Mouse (Mus musculus) liver, adult 2 months (tissue): ENCODE data around the gene Nrtn. TPM values are rescaled to one million over a fixed set of nuclear protein-coding genes. Genes with fewer than 3 reads are reported as not detected.

Experiments
- DNase-seq: peaks from one replicate; pipeline ENCODE4 v3.0.0-alpha.2; 2011; ENCODE audit warnings: low read depth, low spot score; ENCODE audit errors: extremely low read depth
- H3K27ac ChIP-seq: fragments of 200-500 bp; replicated peaks from 2 replicates; pipeline ENCODE4 v1.5.1; 2012; ENCODE audit warnings: low read depth, mild to moderate bottlenecking, control low read depth, inconsistent platforms, low read length; ENCODE audit not compliant: insufficient read depth
- H3K27me3 ChIP-seq: fragments of 200-500 bp; 2 replicates; pipeline ENCODE4 v1.6.1; 2012; ENCODE audit warnings: mild to moderate bottlenecking, moderate library complexity, low read length, inconsistent platforms; ENCODE audit not compliant: control insufficient read depth, insufficient read depth
- H3K36me3 ChIP-seq: fragments of 200-500 bp; 2 replicates; pipeline ENCODE4 v1.6.1; 2012; ENCODE audit warnings: low read length, inconsistent platforms; ENCODE audit not compliant: control insufficient read depth, insufficient read depth
- H3K4me1 ChIP-seq: fragments of 200-500 bp; 2 replicates; pipeline ENCODE4 v1.6.1; 2011; ENCODE audit warnings: low read length; ENCODE audit not compliant: control insufficient read depth, insufficient read depth
- H3K4me3 ChIP-seq: fragments of 200-500 bp; 2 replicates; pipeline ENCODE4 v1.5.1; 2011; ENCODE audit warnings: low read depth, mild to moderate bottlenecking, control low read depth, low read length, moderate library complexity; ENCODE audit not compliant: insufficient read depth
- H3K79me2 ChIP-seq: fragments of 200-500 bp; 2 replicates; pipeline ENCODE4 v1.6.1; 2012; ENCODE audit warnings: inconsistent platforms, mild to moderate bottlenecking, low read length, moderate library complexity; ENCODE audit not compliant: control insufficient read depth, insufficient read depth
- H3K9ac ChIP-seq: fragments of 200-500 bp; 2 replicates; pipeline ENCODE4 v1.6.1; 2012; ENCODE audit warnings: low read depth, mild to moderate bottlenecking, control low read depth, inconsistent platforms, low read length
- CTCF ChIP-seq: fragments of 200-500 bp; IDR thresholded peaks from 2 replicates; pipeline ENCODE4 v1.5.1; 2011; ENCODE audit warnings: low read depth, low read length, control low read depth
- POLR2A ChIP-seq: fragments of 200-500 bp; IDR thresholded peaks from 2 replicates; pipeline ENCODE4 v1.6.1; 2011; ENCODE audit warnings: low read length, control low read depth; ENCODE audit not compliant: insufficient read depth; ENCODE audit errors: extremely low read depth
- WGBS: fragments of 180-500 bp; shearing (Covaris S2); methylation state at CpG from one replicate; pipeline ENCODE4 v1.1.7; 2018; 5-methylcytosine and 5-hydroxymethylcytosine counted together
- polyA plus RNA-seq: library from polyadenylated mRNA; depleted of rRNA; stranded (reverse); fragments of >200 nt; gene quantifications from 2 replicates; pipeline ENCODE4 v1.2.3, GENCODE M21; 2012
- total RNA-seq: library from RNA; depleted of rRNA; stranded (reverse); fragments of >200 nt; gene quantifications from 2 replicates; pipeline ENCODE4 v1.2.3, GENCODE M21; 2014

The Nrtn gene
- total and polyA plus RNA-seq, 2 experiments, result 0.83 to 1.9 TPM

DNA sequence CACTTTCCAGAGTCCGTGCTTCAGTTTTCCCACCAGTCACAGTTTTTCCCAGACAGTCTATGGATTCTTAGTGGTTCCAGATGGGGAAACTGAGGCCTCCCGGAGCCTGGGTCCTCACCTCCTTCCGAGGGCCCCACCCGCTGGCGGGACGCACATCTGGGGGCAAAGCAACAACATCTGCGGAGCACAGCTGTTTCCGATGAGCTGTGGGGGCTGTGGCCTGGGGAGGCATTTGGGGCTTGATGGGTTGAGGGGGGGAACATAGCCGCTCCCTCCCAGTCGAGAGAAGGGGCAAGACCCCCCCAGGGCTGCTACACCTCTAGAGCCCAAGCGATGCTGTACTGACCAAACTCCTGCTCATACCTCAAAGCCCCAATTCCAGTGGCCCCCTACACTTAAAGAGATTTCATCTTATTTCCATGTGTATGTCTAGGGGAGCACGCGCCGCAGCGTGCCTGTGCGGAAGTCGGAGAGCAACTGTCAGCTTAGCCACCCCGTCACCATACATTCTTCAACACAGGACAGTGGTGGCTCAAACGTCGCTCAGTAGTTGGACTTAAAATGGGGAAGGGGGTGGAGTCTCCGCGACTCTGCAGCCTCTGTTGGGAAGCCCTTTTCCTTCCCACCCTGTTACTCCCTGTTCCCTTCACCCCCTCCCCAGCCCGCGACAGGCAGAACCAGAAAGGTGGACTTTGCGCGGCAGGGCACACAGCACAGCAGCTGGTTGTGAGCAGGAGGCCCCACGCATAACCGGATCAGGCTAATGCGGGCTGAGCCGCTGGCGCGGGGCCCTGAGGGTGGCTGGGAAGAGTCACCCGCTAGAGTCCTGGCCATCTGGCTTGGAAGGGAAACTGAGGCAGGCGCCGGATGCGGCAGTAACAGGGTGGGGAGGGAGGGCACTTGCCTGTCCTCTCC lies 2.8 kb downstream of the Nrtn start:
- H3K4me3 ChIP-seq, result no peak overlapping the region
- DNase-seq, result no peak

DNA sequence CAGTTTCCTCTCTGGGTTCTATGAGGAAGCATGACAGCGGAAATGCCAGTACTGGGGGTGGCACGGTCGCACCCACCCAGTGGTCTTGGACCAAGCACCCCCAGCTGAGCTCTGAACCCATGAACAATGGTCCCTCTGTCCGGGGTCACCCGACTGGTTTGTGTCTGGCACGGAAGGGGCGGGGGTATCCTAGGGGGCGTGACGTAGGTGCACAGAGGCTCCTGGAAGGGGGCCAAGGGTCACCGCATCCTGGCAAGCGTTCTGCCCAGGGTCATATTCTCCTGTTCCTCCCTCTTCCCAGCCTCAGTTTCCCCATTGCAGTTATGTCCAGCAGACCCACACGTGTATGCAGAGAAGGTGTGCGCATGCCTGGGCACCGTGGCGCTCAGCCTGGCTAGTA lies 3.9 kb downstream of the Nrtn start:
- H3K36me3 ChIP-seq, result no peaks in the 10 kb centered on the region
- TF ChIP-seq CTCF, result no peak
- TF ChIP-seq POLR2A, result no peak
- 23% methylated on average over 15 of the region's 15 CpGs for WGBS
- H3K4me1 ChIP-seq, result peaks cover 3% of the 10 kb centered on the region
- no peaks in the 10 kb centered on the region for H3K79me2 ChIP-seq
- no peak for DNase-seq
- H3K9ac ChIP-seq, result no peak overlapping the region
- no peak overlapping the region for H3K4me3 ChIP-seq
- H3K27ac ChIP-seq, result no peak overlapping the region
- peaks cover 4% of the 10 kb centered on the region; the same call in 1 of the 2 replicates for H3K27me3 ChIP-seq

More for the DNA sequence above, 2.8 kb downstream of the Nrtn start:
- Histone ChIP-seq H3K36me3 (no peaks in the 10 kb centered on the region), H3K4me1 (peaks cover 3% of the 10 kb centered on the region), H3K27me3 (peaks cover 4% of the 10 kb centered on the region; the same call in 1 of the 2 replicates), H3K27ac (no peak overlapping the region), H3K9ac (no peak overlapping the region), H3K79me2 (no peaks in the 10 kb centered on the region)
- 17% methylated on average over 35 of the region's 36 CpGs for WGBS
- no peak for TF ChIP-seq CTCF
- no peak for TF ChIP-seq POLR2A

DNA sequence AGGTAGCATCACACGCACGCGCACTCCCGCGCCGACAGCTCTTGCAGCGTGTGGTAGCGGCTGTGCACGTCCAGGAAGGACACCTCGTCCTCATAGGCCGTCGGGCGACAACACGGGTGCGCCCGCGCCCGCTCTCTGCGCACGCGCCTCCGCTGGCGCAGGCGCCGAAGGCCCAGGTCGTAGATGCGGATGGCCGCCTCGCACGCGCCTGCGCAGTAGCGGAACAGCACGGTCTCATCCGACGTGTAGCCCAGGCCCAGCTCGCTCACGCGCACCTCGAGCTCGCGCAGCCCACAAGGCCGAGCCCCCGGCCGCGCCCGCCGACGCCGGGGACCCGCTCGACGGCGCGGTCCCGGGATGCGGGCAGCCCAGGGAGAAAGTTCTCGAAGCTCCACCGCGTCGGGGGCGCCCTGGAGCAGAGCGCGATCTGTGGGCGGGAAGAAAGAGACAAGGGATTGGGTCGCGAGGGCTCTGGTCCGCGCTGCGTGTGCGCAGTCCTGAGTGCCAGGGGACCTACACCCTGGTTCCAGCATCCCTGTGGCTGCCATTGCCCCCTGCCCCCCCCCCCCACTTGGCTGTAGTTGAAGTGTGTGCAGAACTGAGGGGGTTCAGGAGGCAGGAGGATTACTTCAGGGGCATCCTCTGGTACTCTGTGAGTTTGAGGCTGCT lies 5.8 kb downstream of the Nrtn start:
- H3K27me3 ChIP-seq, result peaks cover 4% of the 10 kb centered on the region; the same call in 1 of the 2 replicates
- no peak overlapping the region for H3K27ac ChIP-seq
- WGBS, result 26% methylated on average over 70 of the region's 71 CpGs
- no peaks in the 10 kb centered on the region for H3K79me2 ChIP-seq
- no peak for DNase-seq
- H3K9ac ChIP-seq, result no peak overlapping the region
- peak overlapping the region; percentile 11; the same call in 1 of the 2 replicates for H3K4me3 ChIP-seq
- TF ChIP-seq CTCF (no peak), POLR2A (no peak)
- H3K4me1 ChIP-seq, result no peaks in the 10 kb centered on the region
- H3K36me3 ChIP-seq, result no peaks in the 10 kb centered on the region

DNA sequence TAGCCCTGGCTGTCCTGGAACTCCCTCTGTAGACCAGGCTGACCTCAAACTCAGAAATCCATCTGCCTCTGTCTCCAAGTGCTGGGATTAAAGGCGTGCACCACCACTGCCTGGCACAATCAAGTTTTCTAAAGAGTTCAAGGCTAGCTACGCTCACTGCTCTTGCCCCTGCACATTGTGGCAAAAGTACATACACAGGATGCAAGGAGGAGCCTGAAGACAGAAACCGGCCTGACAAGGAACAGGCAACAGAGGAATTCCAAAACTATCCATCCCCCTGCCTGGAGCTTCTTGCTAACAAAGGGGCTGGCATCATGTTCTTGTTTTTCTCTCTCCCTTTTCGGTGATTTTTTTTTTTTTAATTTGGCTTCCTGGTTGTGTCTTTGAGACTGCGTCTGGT lies 13.2 kb downstream of the Nrtn start:
- Histone ChIP-seq H3K4me3 (no peak overlapping the region), H3K4me1 (no peaks in the 10 kb centered on the region), H3K27me3 (no peaks in the 10 kb centered on the region), H3K9ac (no peak overlapping the region), H3K36me3 (no peaks in the 10 kb centered on the region), H3K79me2 (no peaks in the 10 kb centered on the region), H3K27ac (no peak overlapping the region)
- TF ChIP-seq POLR2A (no peak), CTCF (no peak)
- no peak for DNase-seq
- 52% methylated on average over 5 of the region's 5 CpGs for WGBS

DNA sequence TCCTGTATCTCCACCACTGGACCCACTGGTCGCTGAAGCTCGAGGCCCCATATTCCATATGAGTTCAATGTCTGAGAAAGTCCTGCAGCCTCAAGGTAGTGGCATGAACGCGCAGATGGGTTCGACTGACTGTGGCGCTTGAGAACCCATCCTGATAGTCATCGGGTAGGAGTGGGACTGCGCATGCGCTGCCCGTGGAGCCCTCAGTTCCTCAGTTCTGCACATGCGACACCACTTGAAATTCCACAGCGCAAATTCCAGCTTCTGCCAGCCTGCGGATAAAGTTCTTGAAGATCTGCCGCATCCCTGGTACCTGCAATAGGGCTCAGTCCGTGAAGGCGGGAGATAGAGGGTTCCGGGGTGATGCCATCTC lies 16.6 kb downstream of the Nrtn start:
- Histone ChIP-seq H3K4me3 (no peak overlapping the region), H3K4me1 (no peaks in the 10 kb centered on the region), H3K79me2 (no peaks in the 10 kb centered on the region), H3K9ac (no peak overlapping the region), H3K27ac (no peak overlapping the region), H3K27me3 (no peaks in the 10 kb centered on the region), H3K36me3 (no peaks in the 10 kb centered on the region)
- 81% methylated on average over 17 of the region's 17 CpGs for WGBS
- no peak for DNase-seq
- TF ChIP-seq CTCF (no peak), POLR2A (no peak)
